Mouse (Mus musculus): ENCODE results near the gene Mex3a.

- TF ChIP-seq TCF12 (IDR thresholded peaks at IDR 0.05; ENCODE audit: low read depth, low read length): no peak
- no peak for TF ChIP-seq ZC3H11A (IDR thresholded peaks at IDR 0.05; ENCODE audit: low read depth, low read length)
- TF ChIP-seq EP300 (IDR thresholded peaks at IDR 0.05; ENCODE audit: low read length): no peak
- no peak for TF ChIP-seq POLR2A (IDR thresholded peaks at IDR 0.05; ENCODE audit: low read depth, low read length)
- TF ChIP-seq CTCF (conservative IDR thresholded peaks at IDR 0.05 in 1 of 2, IDR thresholded peaks at IDR 0.05 in 1 of 2; ENCODE audit: low read depth in 2 of 2, low read length in 2 of 2): no peak
- no peak for TF ChIP-seq USF1 (IDR thresholded peaks at IDR 0.05; ENCODE audit: low read depth, low read length)
Measured at GRCm38 (mm10) chr3:88555069-88555605, 22.9 kb downstream of the Mex3a start.

Data from CH12.LX (cell line).